Mouse (Mus musculus): ENCODE measurements at regions not wholly inside any gene's neighbourhood (a gene's known extent, or its start where the extent isn't known, plus 50 kb on each side); places are given as distances from the start of the nearest gene placed in this dataset.

GRCm38 (mm10) chr10:125884563-125884962, 81.4 kb upstream of the Lrig3 start:
- TF ChIP-seq CTCF (IDR thresholded peaks at IDR 0.05): no peak
- TF ChIP-seq POLR2A (IDR thresholded peaks at IDR 0.05; ENCODE audit: insufficient read depth, low read depth, low read length): no peak
- no peak for TF ChIP-seq EP300 (IDR thresholded peaks at IDR 0.05; ENCODE audit: insufficient read depth, low read depth, low read length)
- H3K27me3 ChIP-seq (ENCODE audit: control insufficient read depth, insufficient read depth, low read length): no peaks in the 10 kb centered on the region
- no peak overlapping the region for H3K4me3 ChIP-seq
- WGBS: 82% methylated on average over 3 of the region's 3 CpGs
- no peaks in the 10 kb centered on the region for H3K79me2 ChIP-seq (replicated peaks; ENCODE audit: control insufficient read depth, insufficient read depth, low read length)
- no peak overlapping the region for H3K27ac ChIP-seq
- no peaks in the 10 kb centered on the region for H3K36me3 ChIP-seq (ENCODE audit: control insufficient read depth, insufficient read depth, low read length)
- no peak overlapping the region for H3K9ac ChIP-seq (ENCODE audit: low read depth, low read length)
- intact Hi-C loops (cut with DNase I): no loop called here
- no peak for DNase-seq
- H3K4me1 ChIP-seq (ENCODE audit: control insufficient read depth, insufficient read depth, low read length): no peaks in the 10 kb centered on the region

- no peak for DNase-seq
- Histone ChIP-seq H3K79me2 (replicated peaks; ENCODE audit: control insufficient read depth, insufficient read depth, low read length) (no peaks in the 10 kb centered on the region), H3K27me3 (ENCODE audit: control insufficient read depth, insufficient read depth, low read length) (no peaks in the 10 kb centered on the region), H3K27ac (no peak overlapping the region), H3K4me3 (no peak overlapping the region), H3K36me3 (ENCODE audit: control insufficient read depth, insufficient read depth, low read length) (no peaks in the 10 kb centered on the region), H3K4me1 (ENCODE audit: control insufficient read depth, insufficient read depth, low read length) (no peaks in the 10 kb centered on the region), H3K9ac (ENCODE audit: low read depth, low read length) (no peak overlapping the region)
- 57% methylated on average over 6 of the region's 6 CpGs for WGBS
- intact Hi-C loops (cut with DNase I): no loop called here
- TF ChIP-seq EP300 (IDR thresholded peaks at IDR 0.05; ENCODE audit: insufficient read depth, low read depth, low read length) (no peak), CTCF (IDR thresholded peaks at IDR 0.05) (no peak), POLR2A (IDR thresholded peaks at IDR 0.05; ENCODE audit: insufficient read depth, low read depth, low read length) (no peak)
These were observed 80.2 kb upstream of the Lrig3 start for GRCm38 (mm10) chr10:125885796-125886195.

DNA sequence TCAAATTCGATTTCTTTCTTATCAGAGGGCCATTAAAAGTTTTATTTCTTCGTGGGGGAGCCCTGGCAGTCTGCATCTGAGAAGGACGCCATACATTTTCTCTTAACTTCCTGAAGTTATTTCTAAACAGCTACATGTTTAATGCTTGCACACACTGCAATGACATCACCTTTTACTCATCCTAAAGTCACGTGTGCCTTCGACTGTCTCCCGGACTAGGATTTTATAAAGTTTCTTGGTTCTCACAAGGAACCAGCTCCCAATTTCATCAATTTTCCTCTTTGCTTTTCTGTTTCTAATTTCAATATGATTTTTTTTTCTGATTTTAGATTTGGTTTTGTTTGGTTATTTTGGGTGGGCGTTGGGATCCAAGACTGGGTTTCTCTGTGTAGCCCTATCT, 73.8 kb upstream of the Lrig3 start:
- no peaks in the 10 kb centered on the region for H3K27me3 ChIP-seq (ENCODE audit: control insufficient read depth, insufficient read depth, low read length)
- intact Hi-C loops (cut with DNase I): no loop called here
- TF ChIP-seq CTCF (IDR thresholded peaks at IDR 0.05): no peak
- TF ChIP-seq POLR2A (IDR thresholded peaks at IDR 0.05; ENCODE audit: insufficient read depth, low read depth, low read length): no peak
- no peak for TF ChIP-seq EP300 (IDR thresholded peaks at IDR 0.05; ENCODE audit: insufficient read depth, low read depth, low read length)
- H3K4me3 ChIP-seq: no peak overlapping the region
- H3K9ac ChIP-seq (ENCODE audit: low read depth, low read length): no peak overlapping the region
- H3K79me2 ChIP-seq (replicated peaks; ENCODE audit: control insufficient read depth, insufficient read depth, low read length): no peaks in the 10 kb centered on the region
- WGBS: 69% methylated on average over 7 of the region's 7 CpGs
- H3K36me3 ChIP-seq (ENCODE audit: control insufficient read depth, insufficient read depth, low read length): no peaks in the 10 kb centered on the region
- no peak overlapping the region for H3K27ac ChIP-seq
- H3K4me1 ChIP-seq (ENCODE audit: control insufficient read depth, insufficient read depth, low read length): no peaks in the 10 kb centered on the region
- no peak for DNase-seq

DNA sequence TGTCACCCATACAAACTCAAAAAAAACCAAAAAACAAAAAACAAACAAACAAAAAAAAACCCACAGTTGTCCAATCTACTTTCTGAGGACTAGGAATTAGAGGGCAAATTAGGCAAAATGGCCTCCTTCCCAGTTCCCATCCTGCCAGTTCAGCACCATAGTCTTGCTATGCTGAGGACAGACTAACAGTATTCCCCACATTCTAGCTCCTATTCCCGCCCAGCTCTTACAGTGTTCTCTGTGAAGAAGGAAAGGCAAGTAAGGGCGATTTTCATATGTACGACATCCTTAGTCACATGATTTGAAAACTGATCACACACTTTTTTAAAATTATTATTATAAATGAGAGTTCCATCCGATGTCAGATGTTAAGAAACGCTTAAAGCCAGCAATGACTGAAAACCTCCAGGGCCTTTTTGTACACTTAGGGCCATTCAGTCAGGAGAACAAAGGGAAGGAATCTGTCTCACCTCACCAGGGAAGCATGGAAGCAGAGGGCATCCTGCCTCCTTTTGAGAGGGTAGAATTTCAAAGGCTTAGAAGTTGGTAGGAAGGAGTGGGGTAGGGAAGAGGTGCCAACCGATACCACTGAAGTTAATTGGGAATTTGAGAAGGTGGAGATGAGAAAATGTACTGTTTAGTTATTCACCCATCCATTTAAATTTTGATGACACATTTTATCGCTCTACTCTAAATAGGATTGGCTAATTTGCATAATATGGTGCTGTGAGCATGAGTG, 70.1 kb upstream of the Lrig3 start:
- Histone ChIP-seq H3K27me3 (ENCODE audit: control insufficient read depth, insufficient read depth, low read length) (no peaks in the 10 kb centered on the region), H3K27ac (no peak overlapping the region), H3K79me2 (replicated peaks; ENCODE audit: control insufficient read depth, insufficient read depth, low read length) (no peaks in the 10 kb centered on the region), H3K4me3 (no peak overlapping the region), H3K9ac (ENCODE audit: low read depth, low read length) (no peak overlapping the region), H3K4me1 (ENCODE audit: control insufficient read depth, insufficient read depth, low read length) (no peaks in the 10 kb centered on the region), H3K36me3 (ENCODE audit: control insufficient read depth, insufficient read depth, low read length) (no peaks in the 10 kb centered on the region)
- no peak for DNase-seq
- intact Hi-C loops (cut with DNase I): no loop called here
- 72% methylated on average over 7 of the region's 7 CpGs for WGBS
- TF ChIP-seq CTCF (IDR thresholded peaks at IDR 0.05) (no peak), EP300 (IDR thresholded peaks at IDR 0.05; ENCODE audit: insufficient read depth, low read depth, low read length) (no peak), POLR2A (IDR thresholded peaks at IDR 0.05; ENCODE audit: insufficient read depth, low read depth, low read length) (no peak)

DNA sequence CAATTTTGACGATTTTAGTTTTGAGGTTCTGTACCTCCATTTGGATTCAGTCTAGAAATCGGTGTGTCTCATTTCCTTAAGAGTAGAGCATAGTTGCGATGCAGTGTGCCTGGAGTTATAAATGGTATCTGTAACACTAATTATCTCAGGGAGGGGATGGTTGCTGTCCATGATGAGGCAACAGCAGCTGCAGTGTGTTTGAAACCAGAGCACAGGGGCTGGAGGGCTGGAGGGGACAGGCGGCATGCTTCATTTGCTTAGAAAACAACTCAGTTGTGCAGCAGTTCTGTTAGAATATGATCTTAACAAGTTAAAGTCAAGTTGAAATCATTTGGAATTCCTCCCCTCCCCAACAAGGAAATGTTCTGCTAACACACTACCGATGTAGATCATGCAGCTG, 69.3 kb upstream of the Lrig3 start:
- intact Hi-C loops (cut with DNase I): no loop called here
- no peak for TF ChIP-seq EP300 (IDR thresholded peaks at IDR 0.05; ENCODE audit: insufficient read depth, low read depth, low read length)
- no peak for TF ChIP-seq POLR2A (IDR thresholded peaks at IDR 0.05; ENCODE audit: insufficient read depth, low read depth, low read length)
- no peak for TF ChIP-seq CTCF (IDR thresholded peaks at IDR 0.05)
- H3K27ac ChIP-seq: no peak overlapping the region
- no peaks in the 10 kb centered on the region for H3K36me3 ChIP-seq (ENCODE audit: control insufficient read depth, insufficient read depth, low read length)
- H3K79me2 ChIP-seq (replicated peaks; ENCODE audit: control insufficient read depth, insufficient read depth, low read length): no peaks in the 10 kb centered on the region
- H3K9ac ChIP-seq (ENCODE audit: low read depth, low read length): no peak overlapping the region
- no peak for DNase-seq
- WGBS: 61% methylated on average over 5 of the region's 5 CpGs
- no peaks in the 10 kb centered on the region for H3K4me1 ChIP-seq (ENCODE audit: control insufficient read depth, insufficient read depth, low read length)
- no peak overlapping the region for H3K4me3 ChIP-seq
- H3K27me3 ChIP-seq (ENCODE audit: control insufficient read depth, insufficient read depth, low read length): no peaks in the 10 kb centered on the region

GRCm38 (mm10) chr10:125899504-125899903, 66.5 kb upstream of the Lrig3 start:
- TF ChIP-seq POLR2A (IDR thresholded peaks at IDR 0.05; ENCODE audit: insufficient read depth, low read depth, low read length) (no peak), CTCF (IDR thresholded peaks at IDR 0.05) (no peak), EP300 (IDR thresholded peaks at IDR 0.05; ENCODE audit: insufficient read depth, low read depth, low read length) (no peak)
- no peak overlapping the region for H3K9ac ChIP-seq (ENCODE audit: low read depth, low read length)
- H3K4me1 ChIP-seq (ENCODE audit: control insufficient read depth, insufficient read depth, low read length): no peaks in the 10 kb centered on the region
- H3K27me3 ChIP-seq (ENCODE audit: control insufficient read depth, insufficient read depth, low read length): no peaks in the 10 kb centered on the region
- no peak overlapping the region for H3K4me3 ChIP-seq
- no peak for DNase-seq
- intact Hi-C loops (cut with DNase I): no loop called here
- 91% methylated on average over 4 of the region's 4 CpGs for WGBS
- H3K79me2 ChIP-seq (replicated peaks; ENCODE audit: control insufficient read depth, insufficient read depth, low read length): no peaks in the 10 kb centered on the region
- H3K27ac ChIP-seq: no peak overlapping the region
- H3K36me3 ChIP-seq (ENCODE audit: control insufficient read depth, insufficient read depth, low read length): no peaks in the 10 kb centered on the region

Data from heart, adult 2 months (tissue).